Mouse (Mus musculus) ovary, postnatal 14 days (tissue): ENCODE measurements around the gene Rbm7.
A peak's percentile ranks its signal among the peaks of the same experiment; 100 is the strongest.
"Not testable (repeated sequence)": the region's sequence is repeated elsewhere in the genome, so short reads cannot be mapped to it uniquely, and the experiment has no call there.

Experiments
- DNase-seq: peaks from one replicate; pipeline ENCODE4 v3.0.0; 2022; ENCODE audit warnings: low spot score

Rbm7 gene

DNA sequence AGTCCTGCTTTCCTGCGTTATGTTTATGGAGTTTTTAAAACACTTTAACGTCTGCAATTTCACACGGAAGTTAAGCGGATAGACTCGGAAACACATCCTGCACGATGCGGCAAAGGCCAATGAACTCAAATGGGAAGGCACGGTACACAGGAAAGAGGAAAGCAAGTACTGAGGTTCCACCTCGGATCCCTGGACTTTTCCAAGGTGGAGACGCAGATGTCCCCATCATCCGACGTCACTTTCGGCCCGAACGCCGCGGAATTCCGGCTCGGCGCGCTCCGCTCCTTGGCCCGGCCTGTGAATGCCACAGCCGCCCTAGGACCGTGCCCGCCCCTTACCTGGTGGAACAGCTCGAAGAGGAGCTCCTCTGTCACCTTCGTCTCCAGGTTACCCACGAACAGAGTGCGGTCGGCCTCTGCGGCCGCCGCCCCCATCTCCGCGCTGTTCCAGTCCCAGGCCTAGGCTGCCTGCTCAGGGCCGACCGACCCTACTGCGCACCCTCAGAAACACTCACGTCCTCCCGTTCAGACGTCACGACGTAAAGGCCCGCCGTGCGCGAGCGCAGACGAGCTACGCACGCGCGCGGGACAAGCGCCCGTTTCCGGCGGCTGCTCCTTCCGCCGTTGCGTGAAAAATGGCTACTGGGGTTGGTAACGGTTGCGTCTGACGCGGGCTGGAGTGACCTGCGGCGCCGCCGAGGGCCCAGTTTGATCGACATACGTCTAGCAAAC lies at the start of gene Rbm7, which contains the start of gene Gm5617:
Gene Rbm7, minus strand, starts transcription at position 483 of the 731 bp plus-strand sequence.
Gene Gm5617, plus strand, starts transcription at position 626 of the 731 bp plus-strand sequence.
- DNase-seq: peak; percentile 95

DNA sequence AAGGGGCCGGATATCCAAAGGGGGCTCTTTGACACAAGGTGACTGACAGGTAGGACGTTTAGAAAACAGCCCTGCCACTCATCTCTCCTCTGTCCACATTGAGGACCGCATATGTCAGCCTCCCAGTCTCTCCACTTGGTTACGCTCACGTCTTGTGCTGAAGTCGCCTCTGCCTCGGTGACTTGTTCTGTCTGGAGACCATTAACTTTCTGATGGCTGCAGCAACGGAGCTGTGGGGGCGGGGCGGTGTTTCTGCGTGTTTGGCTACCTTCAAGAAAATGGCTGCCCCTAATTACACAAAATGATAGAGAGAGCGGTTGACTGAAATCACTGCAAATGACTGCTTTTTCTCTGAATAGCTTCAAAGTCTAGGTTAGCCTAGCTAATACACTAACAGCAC lies 43.6 kb upstream of the Rbm7 start:
- DNase-seq: no peak

DNA sequence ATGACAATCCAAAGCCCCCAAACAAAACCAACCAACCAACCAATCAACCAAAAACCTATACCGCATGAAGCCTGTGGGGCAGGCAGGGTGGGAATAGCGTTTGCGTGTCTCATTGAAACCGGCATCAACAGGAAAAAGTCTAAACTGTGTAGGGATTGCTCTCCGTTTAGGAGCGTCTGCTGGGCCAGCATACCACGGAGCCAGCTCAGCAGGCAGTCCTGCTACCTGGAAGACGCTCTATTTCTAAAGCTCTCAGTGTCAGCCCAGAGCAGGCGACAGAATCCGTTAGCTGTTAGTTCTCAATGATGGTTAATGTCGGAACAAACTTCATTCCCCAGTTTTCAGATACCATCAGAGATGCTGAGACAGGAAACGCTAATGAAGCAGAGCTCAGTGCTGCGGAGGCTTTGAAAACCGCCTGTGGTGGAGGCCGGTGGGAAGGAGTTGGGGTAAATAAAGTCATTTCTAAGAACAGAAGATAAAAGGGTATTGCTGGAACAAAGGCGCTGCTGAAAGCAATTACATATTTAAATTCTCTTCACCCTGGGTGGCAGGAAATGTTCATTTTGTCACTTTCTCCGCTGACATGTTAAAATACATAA lies 43.0 kb upstream of the Rbm7 start:
- no peak for DNase-seq

DNA sequence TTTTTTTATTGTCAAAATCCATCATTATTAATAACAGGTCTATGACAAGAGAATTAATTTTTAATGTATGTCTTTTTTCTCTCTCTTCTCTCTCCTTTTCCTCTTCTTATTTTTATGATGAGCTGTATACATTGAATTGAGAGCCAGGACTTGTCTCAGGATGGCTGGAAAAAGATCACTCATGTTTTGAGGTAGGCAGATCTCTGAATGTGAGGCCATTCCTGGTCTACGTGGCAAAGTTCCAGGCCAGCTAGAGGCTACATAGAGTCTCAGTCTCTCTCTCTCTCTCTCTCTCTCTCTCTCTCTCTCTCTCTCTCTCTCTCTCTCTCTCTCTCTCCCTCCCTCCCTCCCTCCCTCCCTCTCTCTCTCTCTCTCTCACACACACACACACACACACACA lies 42.5 kb upstream of the Rbm7 start:
- not testable (repeated sequence) for DNase-seq

DNA sequence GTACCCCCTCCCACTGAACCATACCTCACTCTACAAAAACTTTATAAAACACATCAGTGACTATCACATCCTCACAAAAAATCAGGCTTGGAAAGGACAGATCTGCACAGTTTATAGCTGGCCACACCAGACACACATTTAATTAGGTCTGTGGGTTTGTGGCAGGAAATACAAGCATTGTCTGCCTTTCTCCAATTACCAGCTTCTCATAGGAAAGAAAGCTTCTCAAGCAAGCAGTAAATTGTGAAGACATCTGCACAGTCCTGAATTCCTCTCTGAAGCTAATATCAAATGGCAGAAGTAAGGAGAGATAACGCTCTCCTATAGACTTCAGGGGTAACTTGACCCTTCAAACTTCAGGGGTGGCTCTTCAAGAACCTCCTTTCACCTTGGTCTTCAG lies 41.3 kb upstream of the Rbm7 start:
- DNase-seq: no peak

DNA sequence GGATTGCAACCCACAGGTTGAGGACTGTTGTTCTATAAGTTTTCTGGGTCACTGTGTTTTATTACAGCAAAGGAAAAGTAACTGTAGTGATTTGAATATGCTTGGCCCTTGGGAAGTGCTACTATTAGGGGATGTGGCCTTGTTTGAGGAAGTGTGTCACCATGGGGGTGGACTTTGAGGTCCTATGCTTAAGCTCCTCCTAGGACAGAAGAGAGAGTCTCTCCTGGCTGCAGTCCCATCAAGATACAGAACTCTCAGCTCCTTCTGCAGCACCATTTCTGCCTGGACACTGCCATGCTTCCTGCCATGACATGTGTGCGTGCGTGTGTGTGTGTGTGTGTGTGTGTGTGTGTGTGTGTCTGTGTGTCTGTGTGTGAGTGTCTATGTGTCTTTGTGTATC lies 37.6 kb upstream of the Rbm7 start:
- no peak for DNase-seq

DNA sequence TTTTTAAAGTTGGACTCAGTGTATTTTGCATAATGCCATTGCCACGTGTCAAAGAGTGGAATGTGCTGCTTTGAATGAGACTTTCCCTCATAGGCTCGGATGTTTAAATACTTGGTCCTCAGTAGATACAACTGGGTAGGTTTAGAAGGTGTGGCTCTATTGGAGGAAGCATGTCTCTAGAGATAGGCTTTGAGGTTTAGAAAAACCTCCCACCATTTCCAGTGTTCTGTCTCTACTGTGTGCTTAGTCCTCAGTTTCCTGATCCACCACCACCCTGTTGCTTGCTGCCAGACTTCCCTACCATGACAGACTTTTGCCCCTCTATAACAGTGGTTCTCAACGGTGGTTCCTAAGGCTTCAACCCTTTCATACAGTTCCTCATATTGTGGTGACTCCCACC lies 37.1 kb upstream of the Rbm7 start:
- no peak for DNase-seq

DNA sequence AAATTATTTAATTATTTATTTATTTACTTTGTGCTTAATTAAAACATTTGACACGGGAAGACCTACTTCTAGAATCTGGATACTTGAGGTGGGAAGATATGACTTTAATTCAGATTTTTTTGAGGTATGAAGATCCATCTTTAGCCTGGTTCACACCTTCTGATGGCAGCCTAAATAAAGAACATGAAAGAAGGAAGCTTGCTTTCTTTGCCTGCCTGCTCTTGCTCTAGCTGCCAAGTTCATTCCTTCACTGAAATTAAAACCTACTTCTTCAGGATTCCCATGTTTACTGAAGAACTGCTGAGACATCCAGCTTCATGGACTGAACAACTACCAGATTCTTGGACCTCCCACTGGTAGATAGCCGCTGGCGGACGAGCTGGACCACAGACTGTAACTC lies 36.2 kb upstream of the Rbm7 start:
- no peak for DNase-seq

DNA sequence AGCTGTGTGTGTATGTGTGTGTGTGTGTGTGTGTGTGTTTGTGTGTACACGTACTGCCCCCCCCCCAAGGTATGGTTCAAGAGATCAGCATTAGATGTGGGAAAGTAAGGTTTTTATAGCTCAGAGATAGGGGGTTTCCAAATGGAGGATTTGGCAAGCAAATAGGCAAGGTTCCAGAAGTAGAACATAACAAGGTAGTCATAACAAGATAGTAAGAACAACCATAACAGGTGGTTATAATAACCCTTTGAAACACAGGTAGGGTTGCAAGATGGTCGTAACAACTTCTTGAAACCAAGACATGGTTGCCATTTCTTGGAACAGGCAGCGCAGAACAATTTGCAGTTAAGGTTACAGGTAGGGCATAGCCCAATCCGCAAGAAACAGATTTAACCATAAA lies 31.4 kb upstream of the Rbm7 start:
- no peak for DNase-seq

DNA sequence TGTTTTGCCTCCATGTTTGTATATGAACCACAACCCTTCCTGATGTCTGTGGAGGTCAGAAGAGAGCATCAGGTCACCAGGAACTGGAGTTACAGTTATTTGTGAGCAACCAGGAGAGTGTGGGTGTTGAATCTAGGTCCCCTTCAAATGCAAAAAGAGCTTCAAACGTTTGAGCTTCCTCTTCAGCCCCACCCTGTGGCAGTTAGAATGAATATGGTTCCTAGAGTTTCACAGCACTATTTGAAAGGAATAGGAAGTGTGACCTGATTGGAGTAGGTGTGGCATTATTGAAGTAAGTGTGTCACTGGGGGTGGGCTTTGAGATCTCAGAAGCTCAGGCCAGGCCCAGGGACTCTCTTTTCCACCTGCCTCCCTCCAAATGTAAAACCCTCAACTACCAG lies 30.5 kb upstream of the Rbm7 start:
- no peak for DNase-seq

DNA sequence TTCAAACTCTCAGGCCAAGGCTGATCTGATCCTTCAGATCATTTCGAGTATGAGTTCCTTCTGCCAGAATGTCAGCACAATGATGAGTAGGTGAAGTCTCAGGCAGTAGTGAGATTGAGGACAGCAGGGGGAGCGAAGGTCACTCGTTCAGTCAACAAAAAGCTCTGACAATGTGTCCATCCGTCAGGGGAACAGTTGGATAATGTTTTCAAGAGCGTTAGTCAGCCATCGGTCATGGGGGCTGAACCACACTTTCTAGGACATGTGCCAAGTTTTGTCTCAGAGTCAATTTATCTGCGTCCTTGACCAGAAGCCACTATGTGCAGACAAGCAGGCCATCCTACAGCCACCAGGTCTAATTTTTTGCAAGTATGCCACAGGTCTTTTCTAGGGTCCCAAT lies 25.3 kb upstream of the Rbm7 start:
- DNase-seq: not testable (repeated sequence)

DNA sequence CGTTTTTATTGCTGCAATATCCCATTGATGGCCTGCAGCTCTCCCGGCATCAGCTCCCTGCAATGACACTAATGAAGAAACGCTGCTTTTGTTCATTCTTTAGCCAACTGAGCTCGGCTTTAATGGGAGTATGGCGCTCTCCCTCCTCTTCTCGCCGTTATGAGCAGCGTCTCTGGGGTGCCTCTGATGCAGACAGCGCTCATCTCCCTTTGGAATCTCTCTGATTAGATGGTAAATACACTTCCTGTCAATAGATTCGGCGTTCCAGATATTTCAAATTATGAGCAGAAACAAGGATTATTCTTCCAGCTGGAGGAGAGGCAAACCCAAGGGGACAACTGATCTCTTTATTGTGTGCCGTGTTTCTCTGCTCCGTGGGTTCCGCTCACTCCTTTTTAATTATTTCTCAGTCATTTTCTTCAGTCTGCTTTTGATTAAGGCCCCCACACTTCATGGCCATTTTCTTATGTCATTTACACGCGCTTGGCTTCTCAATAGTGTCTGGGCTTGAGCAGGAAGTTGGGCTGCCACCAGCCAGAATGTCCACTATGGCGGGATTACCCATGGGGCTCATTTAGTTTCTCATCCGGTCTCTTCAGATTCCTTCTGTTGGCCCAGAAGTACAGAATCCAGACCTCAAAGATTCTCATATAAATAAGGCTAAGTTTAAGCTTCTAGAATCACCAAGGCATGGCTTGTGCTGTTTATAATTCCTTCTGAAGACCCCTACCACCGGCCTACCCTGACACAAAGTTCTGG lies 22.5 kb upstream of the Rbm7 start:
- DNase-seq: no peak

DNA sequence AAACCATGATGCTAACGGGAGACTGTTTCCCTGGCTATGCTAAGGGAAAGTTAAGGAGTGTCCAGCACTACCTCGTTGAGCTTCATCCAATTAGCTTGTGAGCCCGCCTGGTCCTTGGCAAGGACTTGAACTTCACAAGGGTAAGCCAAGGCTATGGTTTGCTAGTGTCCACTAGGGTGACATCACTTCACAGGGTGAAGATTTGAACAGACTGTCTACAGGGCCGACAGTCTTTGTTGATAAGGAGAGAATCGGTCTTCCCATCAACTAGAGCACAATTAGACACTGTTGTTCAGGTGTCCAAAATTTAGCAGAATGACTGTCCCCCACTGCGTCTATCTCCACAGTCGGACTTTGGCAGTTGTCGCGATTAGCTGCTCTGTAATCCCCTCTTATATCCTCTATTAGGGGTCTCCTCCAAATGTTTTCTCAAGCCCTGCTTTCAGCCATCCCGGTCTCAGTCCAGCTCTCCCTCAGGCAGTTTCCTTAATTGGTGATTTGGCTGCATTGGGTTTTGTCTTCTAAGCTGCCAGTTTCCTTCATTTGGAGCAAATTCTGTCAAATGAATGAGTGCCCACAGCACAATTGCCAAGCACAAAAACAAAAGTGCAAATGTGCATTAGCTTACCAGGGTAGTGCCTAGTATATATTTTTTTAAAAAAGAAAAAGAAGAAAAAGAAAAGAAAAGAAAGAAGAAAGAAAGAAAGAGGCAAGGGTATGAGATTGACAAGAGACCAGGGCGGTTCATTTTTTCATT lies 21.7 kb upstream of the Rbm7 start:
- DNase-seq: no peak

DNA sequence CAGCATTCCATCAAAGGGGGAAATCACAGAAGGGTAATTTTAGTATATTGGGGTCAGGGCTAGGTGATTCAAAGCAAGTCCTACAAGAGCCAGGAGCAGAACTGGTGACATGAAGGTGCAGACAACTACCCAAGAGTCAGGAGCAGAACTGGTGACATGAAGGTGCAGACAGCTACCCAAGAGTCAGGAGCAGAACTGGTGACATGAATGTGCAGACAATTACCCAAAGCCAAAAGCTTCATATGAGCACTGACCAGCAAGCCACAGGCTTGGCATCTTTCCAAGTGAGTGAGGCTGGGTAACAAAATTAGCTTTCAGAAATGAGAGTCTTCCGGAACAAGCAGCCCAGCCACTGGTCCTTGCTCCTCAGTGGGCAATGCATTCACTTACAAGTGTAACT lies 20.2 kb upstream of the Rbm7 start:
- DNase-seq: no peak

DNA sequence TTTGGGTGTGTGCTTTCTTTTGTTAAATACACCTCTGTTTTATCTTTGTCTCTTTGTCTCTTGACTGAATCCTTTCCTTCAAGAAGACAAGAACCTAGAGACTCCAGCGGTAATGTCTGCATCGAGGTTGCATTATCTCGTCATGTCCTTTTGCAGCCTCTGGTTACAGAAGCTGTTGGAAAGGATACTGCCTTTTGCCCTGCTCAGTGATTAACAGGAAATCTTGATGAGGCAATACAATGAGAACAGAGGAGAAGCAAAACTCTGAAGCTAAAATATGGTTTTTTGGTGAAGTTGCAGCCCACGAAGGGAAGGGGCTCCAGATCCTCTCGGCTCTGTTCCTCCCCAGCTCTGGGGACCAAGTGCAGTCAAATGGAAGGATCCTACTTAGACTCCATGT lies 15.0 kb upstream of the Rbm7 start:
- no peak for DNase-seq

DNA sequence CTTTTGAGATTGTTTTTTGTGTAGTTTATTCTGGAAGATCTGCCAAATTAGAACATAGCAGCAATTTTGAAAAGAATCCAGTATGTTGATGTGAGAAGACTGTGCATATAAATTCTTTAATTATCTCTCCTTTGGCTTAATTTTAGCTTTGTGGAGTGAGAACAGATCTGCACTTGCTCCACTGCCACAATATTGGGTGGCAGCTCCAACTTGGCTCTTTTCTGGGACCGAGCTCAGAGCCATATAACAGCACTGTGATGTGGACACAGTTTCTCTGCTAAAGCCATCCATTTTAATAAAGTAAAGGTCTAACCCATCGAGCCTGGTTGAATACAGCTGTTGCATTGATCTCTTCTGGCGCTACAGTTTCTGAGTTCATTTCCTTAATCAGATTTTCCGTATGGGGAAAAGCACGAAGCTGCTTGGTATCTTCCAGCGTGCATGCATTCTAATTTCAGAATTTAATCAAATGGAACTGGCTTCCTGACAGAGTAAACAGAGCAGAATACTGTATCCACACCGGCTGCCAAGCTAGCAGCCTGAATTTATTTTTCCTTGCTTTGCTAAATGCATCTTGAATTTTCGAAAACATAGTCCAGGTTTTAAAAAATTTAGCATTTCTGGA lies 9.8 kb upstream of the Rbm7 start:
- no peak for DNase-seq

DNA sequence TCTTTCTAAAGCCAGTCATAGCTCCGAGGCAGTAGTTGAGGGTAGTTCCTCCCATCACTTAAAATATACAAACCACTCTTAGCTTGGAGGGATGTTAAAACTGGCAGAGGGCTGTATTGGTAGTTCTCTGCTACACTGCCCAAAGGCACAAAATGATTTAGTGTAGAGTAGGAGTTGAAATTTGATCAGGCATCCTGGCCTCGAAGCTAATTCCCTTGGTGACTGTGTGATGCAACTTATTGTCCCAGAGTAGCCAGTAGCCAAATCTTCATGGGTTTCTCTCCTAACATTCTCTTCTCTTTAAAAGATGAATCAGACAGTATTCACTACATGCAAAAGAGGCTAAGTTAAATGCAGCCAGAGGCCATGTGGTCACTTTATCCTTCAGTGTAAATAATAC lies 7.9 kb upstream of the Rbm7 start:
- no peak for DNase-seq

DNA sequence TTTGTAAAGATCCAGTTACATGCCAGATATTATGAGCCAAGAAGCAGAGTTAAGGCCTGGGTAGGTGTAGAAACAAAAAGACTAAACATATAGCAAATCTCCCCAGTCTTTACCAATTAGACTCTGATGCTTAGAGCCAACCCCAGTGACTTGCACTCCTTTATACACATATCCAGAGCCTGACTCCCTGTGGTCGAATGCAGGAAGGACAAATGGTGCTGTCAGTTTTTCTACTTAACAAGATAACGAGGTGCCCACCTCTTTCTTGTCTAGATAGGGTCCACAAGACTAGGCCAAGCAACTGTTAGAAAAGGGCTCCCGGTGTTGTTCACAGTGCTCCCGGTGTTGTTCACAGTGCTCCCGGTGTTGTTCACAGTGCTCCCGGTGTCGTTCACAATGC lies 6.1 kb upstream of the Rbm7 start:
- DNase-seq: no peak

DNA sequence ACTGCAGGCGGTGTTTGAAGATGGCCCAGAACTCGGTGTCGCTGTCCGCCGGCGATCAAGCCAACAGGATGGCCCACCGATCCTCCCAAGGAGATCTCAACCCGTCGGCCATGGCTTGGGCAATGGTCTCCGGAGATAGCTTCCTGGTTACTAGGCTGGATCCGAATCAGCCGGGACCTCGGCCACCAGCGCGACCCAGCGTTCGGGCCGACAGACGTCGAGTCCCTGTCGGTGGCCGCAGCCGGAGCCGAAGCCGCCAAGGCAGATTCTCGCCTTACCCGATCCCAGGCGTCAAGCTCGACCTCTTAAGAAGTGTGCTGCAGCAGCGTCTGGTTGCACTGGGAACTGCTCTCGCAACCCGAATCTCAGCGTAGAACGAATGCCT lies 441 bp upstream of the Rbm7 start:
- no peak for DNase-seq

DNA sequence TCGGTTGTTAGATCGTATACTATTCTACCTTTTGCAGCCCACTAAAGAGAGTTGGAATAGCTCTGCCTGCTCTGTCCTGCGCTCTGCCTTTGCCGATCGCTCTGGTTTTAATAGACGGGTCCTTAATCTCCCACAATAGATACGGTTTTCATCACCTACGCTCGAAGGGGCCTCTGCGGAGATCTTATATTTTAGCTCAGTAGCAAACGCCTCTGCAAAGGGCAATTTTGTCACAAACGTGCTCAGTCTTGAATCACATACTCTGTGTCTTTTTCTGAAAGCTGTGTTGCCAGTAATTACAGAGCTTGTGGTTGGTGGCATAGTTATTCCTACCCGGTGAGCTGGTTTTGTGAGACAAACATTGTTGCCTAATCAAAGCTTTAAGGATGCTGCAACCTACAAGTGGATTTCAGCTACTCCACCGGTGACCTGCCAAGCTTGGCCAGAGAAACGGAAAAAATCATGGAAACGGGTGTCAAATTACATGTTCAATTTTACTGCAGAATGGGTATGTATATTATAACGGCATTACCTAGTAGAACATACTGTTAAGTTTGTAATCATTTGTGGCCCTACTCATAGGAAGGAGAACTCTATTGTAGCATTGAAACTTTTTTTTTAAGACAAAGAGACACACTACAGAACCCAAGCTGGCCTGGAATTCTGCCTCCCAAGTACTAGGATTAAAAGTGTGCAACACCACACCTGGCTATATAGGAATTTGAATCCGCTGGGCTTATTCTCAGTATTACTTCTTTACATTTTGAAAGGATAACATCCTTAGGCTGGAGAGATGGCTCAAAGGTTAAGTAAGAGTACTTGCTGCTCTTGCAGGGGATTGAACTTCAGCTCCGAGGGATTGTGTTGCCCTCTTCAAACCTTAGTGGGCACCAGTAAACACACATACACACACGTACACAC lies 13.6 kb downstream of the Rbm7 start:
- no peak for DNase-seq
